Mouse (Mus musculus): ENCODE results near the gene Ly6c2. TPM values are rescaled to one million over a fixed set of nuclear protein-coding genes. Genes with fewer than 3 reads are reported as not detected.
"Not testable (repeated sequence)": the region's sequence is repeated elsewhere in the genome, so short reads cannot be mapped to it uniquely, and the experiment has no call there.

The Ly6c2 gene
- polyA plus RNA-seq, 1 experiment = 32.8 TPM

- no peaks in the 10 kb centered on the region for H3K27me3 ChIP-seq (ENCODE audit: control insufficient read depth, insufficient read depth, insufficient read length)
- no peaks in the 10 kb centered on the region for H3K79me2 ChIP-seq (ENCODE audit: control insufficient read depth, insufficient read depth)
- peak; percentile 16; the same call in 1 of the 2 replicates for TF ChIP-seq CEBPB (IDR thresholded peaks at IDR 0.05; ENCODE audit: insufficient read depth, poor library complexity, severe bottlenecking)
- TF ChIP-seq POLR2AphosphoS2 (IDR thresholded peaks at IDR 0.05; ENCODE audit: insufficient read length, low read depth) = no peak
- TF ChIP-seq MYOD1 (IDR thresholded peaks at IDR 0.05; ENCODE audit: control insufficient read depth in 1 of 3, insufficient read length in 2 of 3, low read depth in 2 of 3) = no peak
- no peak for TF ChIP-seq TCF12 (IDR thresholded peaks at IDR 0.05; ENCODE audit: insufficient read depth, poor library complexity, severe bottlenecking)
- no peak for TF ChIP-seq USF1 (IDR thresholded peaks at IDR 0.05; ENCODE audit: low read depth)
- H3K4me3 ChIP-seq = no peak overlapping the region
- no peak overlapping the region for H3ac ChIP-seq (ENCODE audit: control insufficient read depth, insufficient read length)
- no peaks in the 10 kb centered on the region for H3K36me3 ChIP-seq (ENCODE audit: control insufficient read depth, insufficient read depth)
- no peak overlapping the region for H3K4me2 ChIP-seq (ENCODE audit: low read depth)
Measured at GRCm38 (mm10) chr15:75069965-75070364, 41.8 kb downstream of the Ly6c2 start.

- not testable (repeated sequence) for H3ac ChIP-seq (ENCODE audit: control insufficient read depth, insufficient read length); H3K79me2 ChIP-seq (ENCODE audit: control insufficient read depth, insufficient read depth); H3K4me3 ChIP-seq; H3K36me3 ChIP-seq (ENCODE audit: control insufficient read depth, insufficient read depth); H3K27me3 ChIP-seq (ENCODE audit: control insufficient read depth, insufficient read depth, insufficient read length); H3K4me2 ChIP-seq (ENCODE audit: low read depth)
Measured at GRCm38 (mm10) chr15:75062030-75062574, 49.7 kb downstream of the Ly6c2 start.

- TF ChIP-seq E2F4 (IDR thresholded peaks at IDR 0.05; ENCODE audit: insufficient read depth) = no peak
- TF ChIP-seq MAX (IDR thresholded peaks at IDR 0.05; ENCODE audit: low read depth) = no peak
- TF ChIP-seq USF1 (IDR thresholded peaks at IDR 0.05; ENCODE audit: low read depth) = no peak
- TF ChIP-seq SRF (IDR thresholded peaks at IDR 0.05; ENCODE audit: control insufficient read depth, insufficient read length, low read depth) = no peak
- TF ChIP-seq REST (IDR thresholded peaks at IDR 0.05; ENCODE audit: insufficient read depth, insufficient read length) = no peak
- TF ChIP-seq TCF3 (IDR thresholded peaks at IDR 0.05; ENCODE audit: insufficient read length, low read depth) = no peak
- no peak for TF ChIP-seq POLR2AphosphoS2 (IDR thresholded peaks at IDR 0.05; ENCODE audit: insufficient read length, low read depth)
- no peak for TF ChIP-seq MYOG (IDR thresholded peaks at IDR 0.05; ENCODE audit: control insufficient read depth in 1 of 3, insufficient read depth in 1 of 3, insufficient read length in 2 of 3, low read depth in 2 of 3)
- no peak for TF ChIP-seq POLR2A (IDR thresholded peaks at IDR 0.05; ENCODE audit: insufficient read length, low read depth)
- TF ChIP-seq TCF12 (IDR thresholded peaks at IDR 0.05; ENCODE audit: insufficient read depth, poor library complexity, severe bottlenecking) = no peak
- TF ChIP-seq MYOD1 (IDR thresholded peaks at IDR 0.05; ENCODE audit: control insufficient read depth in 1 of 3, insufficient read length in 2 of 3, low read depth in 2 of 3) = no peak
- no peak for TF ChIP-seq CEBPB (IDR thresholded peaks at IDR 0.05; ENCODE audit: insufficient read depth, poor library complexity, severe bottlenecking)
- no peak overlapping the region for H3K4me3 ChIP-seq
Measured at GRCm38 (mm10) chr15:75060505-75060904, 51.3 kb downstream of the Ly6c2 start.

More at GRCm38 (mm10) chr15:75060505-75060904, 51.3 kb downstream of the Ly6c2 start:
- Histone ChIP-seq H3K36me3 (ENCODE audit: control insufficient read depth, insufficient read depth) (no peaks in the 10 kb centered on the region), H3K4me2 (ENCODE audit: low read depth) (no peak overlapping the region), H3K27me3 (ENCODE audit: control insufficient read depth, insufficient read depth, insufficient read length) (no peaks in the 10 kb centered on the region), H3K79me2 (ENCODE audit: control insufficient read depth, insufficient read depth) (no peaks in the 10 kb centered on the region), H3ac (ENCODE audit: control insufficient read depth, insufficient read length) (no peak overlapping the region)

Other genes starting within 250 kb of the Ly6c2 start
- gene 2010109I03Rik, start 214.9 kb downstream of the Ly6c2 start, polyA plus RNA-seq (2012; fragmentation: generic; extraction: Trizol) = not detected
- 0.20 TPM for gene Ly6i, start 128.5 kb downstream of the Ly6c2 start, polyA plus RNA-seq (2012; fragmentation: generic; extraction: Trizol)
- 219 TPM for gene Ly6a, start 113.9 kb downstream of the Ly6c2 start, polyA plus RNA-seq (2012; fragmentation: generic; extraction: Trizol)
- gene Ly6c1, start 63.1 kb downstream of the Ly6c2 start, polyA plus RNA-seq (2012; fragmentation: generic; extraction: Trizol) = 77.8 TPM
- gene Ly6g, start 43.3 kb upstream of the Ly6c2 start, polyA plus RNA-seq (2012; fragmentation: generic; extraction: Trizol) = not detected
- gene BC025446, start 104.4 kb upstream of the Ly6c2 start, polyA plus RNA-seq (2012; fragmentation: generic; extraction: Trizol) = 2.4 TPM
- gene Ly6f, start 156.5 kb upstream of the Ly6c2 start, polyA plus RNA-seq (2012; fragmentation: generic; extraction: Trizol) = 0.64 TPM

All from myocyte (in vitro differentiated cells).